Mouse (Mus musculus) liver, embryonic 11.5 days (tissue): ENCODE data around the gene Gm11238. TPM values are rescaled to one million over a fixed set of nuclear protein-coding genes. Genes with fewer than 3 reads are reported as not detected.
"Not testable (repeated sequence)": the region's sequence is repeated elsewhere in the genome, so short reads cannot be mapped to it uniquely, and the experiment has no call there.

Experiments used
- ATAC-seq: fragments of 200-750 bp; cut with Nextera tagmentation; replicated peaks from 2 replicates; pipeline ENCODE4 v1.8.0; 2017; ENCODE audit warnings: moderate number of reproducible peaks, mild to moderate bottlenecking, moderate TSS enrichment, moderate library complexity; ENCODE audit not compliant: low FRiP score
- DNase-seq: peaks from one replicate; pipeline ENCODE4 v3.0.0-alpha.2; 2017; ENCODE audit warnings: low spot score
- H3K27ac ChIP-seq: fragments of 300-500 bp; sonication (generic); 2 replicates; pipeline ENCODE4 v1.5.1; 2014; ENCODE audit warnings: mild to moderate bottlenecking, low read depth, low read length, control low read depth
- H3K27me3 ChIP-seq: fragments of 300-500 bp; sonication (generic); replicated peaks from 2 replicates; pipeline ENCODE4 v1.6.1; 2014; ENCODE audit warnings: low read length, mixed read lengths; ENCODE audit not compliant: control insufficient read depth, insufficient read depth
- H3K36me3 ChIP-seq: fragments of 300-500 bp; sonication (generic); 2 replicates; pipeline ENCODE4 v1.6.1; 2014; ENCODE audit warnings: mild to moderate bottlenecking, low read length, moderate library complexity, mixed read lengths; ENCODE audit not compliant: control insufficient read depth, insufficient read depth
- H3K4me1 ChIP-seq: fragments of 300-500 bp; sonication (generic); replicated peaks from 2 replicates; pipeline ENCODE4 v1.6.1; 2014; ENCODE audit warnings: low read length, mixed read lengths; ENCODE audit not compliant: control insufficient read depth, insufficient read depth
- H3K4me2 ChIP-seq: fragments of 300-500 bp; sonication (generic); 2 replicates; pipeline ENCODE4 v1.6.1; 2014; ENCODE audit warnings: mild to moderate bottlenecking, control low read depth, moderate library complexity
- H3K4me3 ChIP-seq: fragments of 300-500 bp; sonication (generic); 2 replicates; pipeline ENCODE4 v1.5.1; 2014; ENCODE audit warnings: low read depth, low read length, control low read depth
- H3K9ac ChIP-seq: fragments of 300-500 bp; sonication (generic); 2 replicates; pipeline ENCODE4 v1.6.1; 2014; ENCODE audit warnings: low read depth, low read length, control low read depth
- H3K9me3 ChIP-seq: fragments of 300-500 bp; sonication (generic); 2 replicates; pipeline ENCODE4 v1.6.1; 2016; ENCODE audit warnings: low read length, inconsistent platforms, mixed read lengths; ENCODE audit not compliant: control insufficient read depth
- WGBS: fragments of 180-500 bp; shearing (Covaris S2); extraction: QIAGEN DNeasy Blood & Tissue Kit; methylation state at CpG from one replicate; pipeline ENCODE4 v1.1.7; 2014; 5-methylcytosine and 5-hydroxymethylcytosine counted together
- polyA plus RNA-seq: library from polyadenylated mRNA; unstranded; fragments of >200 nt; fragmentation: Nextera tagmentation; extraction: Ambion mirVana; gene quantifications from 2 replicates; pipeline ENCODE4 v1.2.1, GENCODE M21; 2014

Gene Gm11238
- polyA plus RNA-seq = not detected in 2 replicates

GRCm38 (mm10) chr4:73607581-73607980, at the start of gene Gm11238:
Gm11238 (plus strand) TSS chr4:73607881.
- not testable (repeated sequence) for H3K9me3 ChIP-seq, H3K4me3 ChIP-seq, H3K4me1 ChIP-seq, H3K27me3 ChIP-seq, H3K4me2 ChIP-seq, H3K9ac ChIP-seq, H3K36me3 ChIP-seq, H3K27ac ChIP-seq, ATAC-seq, DNase-seq
- no CpG with 5 or more reads among the region's 3 CpGs for WGBS

GRCm38 (mm10) chr4:73599248-73599647, 8.4 kb upstream of the Gm11238 start:
- no peaks in the 10 kb centered on the region for H3K4me1 ChIP-seq
- DNase-seq = no peak
- no peaks in the 10 kb centered on the region for H3K27me3 ChIP-seq

GRCm38 (mm10) chr4:73622684-73623083, 15.0 kb downstream of the Gm11238 start, which contains the start of gene Gm11237:
Gm11237 (plus strand) TSS chr4:73622984.
- H3K4me1 ChIP-seq, H3K9ac ChIP-seq, H3K4me2 ChIP-seq, H3K4me3 ChIP-seq, H3K27me3 ChIP-seq, H3K36me3 ChIP-seq, ATAC-seq, DNase-seq, H3K27ac ChIP-seq, H3K9me3 ChIP-seq: not testable (repeated sequence)
- WGBS = no CpG with 5 or more reads among the region's 3 CpGs

More at GRCm38 (mm10) chr4:73599248-73599647, 8.4 kb upstream of the Gm11238 start:
- Histone ChIP-seq H3K9ac (no peak overlapping the region), H3K4me3 (no peak overlapping the region), H3K4me2 (no peak overlapping the region), H3K27ac (no peak overlapping the region), H3K9me3 (no peaks in the 10 kb centered on the region), H3K36me3 (no peaks in the 10 kb centered on the region)
- no peak for ATAC-seq
- 12% methylated on average over 3 of the region's 3 CpGs for WGBS

GRCm38 (mm10) chr4:73637821-73638220, 30.1 kb downstream of the Gm11238 start, which contains the start of gene Gm11236:
Gm11236 (plus strand) TSS chr4:73638121.
- no CpG with 5 or more reads among the region's 4 CpGs for WGBS
- H3K9me3 ChIP-seq, H3K4me1 ChIP-seq, ATAC-seq, H3K9ac ChIP-seq, H3K36me3 ChIP-seq, H3K27me3 ChIP-seq, H3K4me2 ChIP-seq, DNase-seq, H3K4me3 ChIP-seq, H3K27ac ChIP-seq: not testable (repeated sequence)

GRCm38 (mm10) chr4:73661864-73662263, 54.2 kb downstream of the Gm11238 start:
- not testable (repeated sequence) for H3K9me3 ChIP-seq, H3K4me2 ChIP-seq, H3K27me3 ChIP-seq, H3K4me3 ChIP-seq, H3K36me3 ChIP-seq, H3K9ac ChIP-seq, DNase-seq, H3K27ac ChIP-seq, H3K4me1 ChIP-seq, ATAC-seq
- WGBS = 87% methylated on average over 4 of the region's 4 CpGs

GRCm38 (mm10) chr4:73668054-73668453, 60.4 kb downstream of the Gm11238 start, which contains the start of gene Gm11239:
Gm11239 (plus strand) TSS chr4:73668354.
- not testable (repeated sequence) for H3K4me2 ChIP-seq, H3K9me3 ChIP-seq, H3K27me3 ChIP-seq, H3K27ac ChIP-seq, ATAC-seq, H3K4me3 ChIP-seq, H3K36me3 ChIP-seq, H3K4me1 ChIP-seq, H3K9ac ChIP-seq, DNase-seq
- no CpG with 5 or more reads among the region's 4 CpGs for WGBS

GRCm38 (mm10) chr4:73683216-73683615, 75.5 kb downstream of the Gm11238 start, which contains the start of gene Gm428:
Gm428 (plus strand) TSS chr4:73683516.
- H3K4me2 ChIP-seq, H3K36me3 ChIP-seq, H3K27me3 ChIP-seq, DNase-seq, H3K27ac ChIP-seq, ATAC-seq, H3K9me3 ChIP-seq, H3K4me1 ChIP-seq, H3K9ac ChIP-seq, H3K4me3 ChIP-seq: not testable (repeated sequence)
- WGBS = no CpG with 5 or more reads among the region's 4 CpGs

Other genes starting within 250 kb of the Gm11238 start
- gene Gm11487, start 202.8 kb upstream of the Gm11238 start, polyA plus RNA-seq = not detected in 2 replicates
- not detected in 2 replicates for gene Gm11237, start 15.1 kb downstream of the Gm11238 start, polyA plus RNA-seq
- gene Gm11236, start 30.2 kb downstream of the Gm11238 start, polyA plus RNA-seq = not detected in 2 replicates
- not detected in 2 replicates for gene Gm11239, start 60.5 kb downstream of the Gm11238 start, polyA plus RNA-seq
- gene Gm428, start 75.6 kb downstream of the Gm11238 start, polyA plus RNA-seq = not detected in 2 replicates
- 0.40 and 0.63 TPM in 2 replicates for gene Rasef, start 183.1 kb downstream of the Gm11238 start, polyA plus RNA-seq